Mouse (Mus musculus): ENCODE results near the gene Sez6l2.

DNA sequence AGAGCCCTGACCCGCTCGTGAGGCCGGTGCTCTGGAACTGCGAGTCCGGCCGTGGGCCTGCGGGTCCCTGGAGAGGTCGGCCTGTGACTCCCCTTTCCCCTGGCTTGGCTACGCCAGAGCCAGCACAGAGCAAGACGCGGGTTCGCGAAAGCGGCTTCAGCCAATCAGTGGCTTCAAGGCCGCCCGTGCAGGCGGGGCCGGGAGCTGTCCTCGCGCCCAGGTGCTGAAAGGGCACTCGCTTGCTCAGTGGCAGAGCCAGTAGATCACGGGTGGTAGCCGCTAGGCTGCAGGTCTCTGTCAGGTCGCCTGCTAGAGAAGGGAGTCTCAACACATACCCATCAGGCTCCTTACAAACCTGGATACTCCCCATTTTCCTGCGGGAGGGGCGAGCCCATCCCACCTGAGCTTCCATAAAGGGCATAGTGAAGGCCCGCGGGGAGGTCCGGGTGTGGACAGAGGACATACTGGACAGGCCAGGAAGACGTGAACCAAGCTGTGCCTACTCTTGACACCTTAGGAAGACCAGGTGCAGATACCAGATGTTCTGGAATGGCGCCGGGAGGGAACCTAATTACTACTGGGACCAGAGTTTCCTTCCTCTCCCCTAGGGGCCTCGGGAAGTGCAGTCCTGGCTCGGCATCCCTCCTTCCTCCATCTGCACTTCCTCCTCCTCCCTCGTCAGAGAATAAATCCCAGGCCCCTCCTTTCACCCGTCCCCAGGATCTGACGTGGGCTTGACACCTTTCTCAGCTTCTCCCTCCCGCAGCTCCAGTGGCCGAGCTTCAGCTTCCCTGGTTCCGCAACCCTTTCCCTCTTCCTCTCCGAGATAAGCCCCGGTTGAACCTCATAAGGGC is at the start of gene Sez6l2:
- TF ChIP-seq POLR2A (IDR thresholded peaks at IDR 0.05; ENCODE audit: borderline replicate concordance, extremely low read depth, insufficient read depth, insufficient read length, poor library complexity, severe bottlenecking) (peak; percentile 59; the same call in 1 of the 2 replicates), CTCF (IDR thresholded peaks at IDR 0.05; ENCODE audit: borderline replicate concordance, extremely low read depth, insufficient read depth, insufficient read length) (no peak)

Data from brain, embryonic 14.5 days (tissue).